Mouse (Mus musculus): ENCODE measurements around the gene Bola3.

DNA sequence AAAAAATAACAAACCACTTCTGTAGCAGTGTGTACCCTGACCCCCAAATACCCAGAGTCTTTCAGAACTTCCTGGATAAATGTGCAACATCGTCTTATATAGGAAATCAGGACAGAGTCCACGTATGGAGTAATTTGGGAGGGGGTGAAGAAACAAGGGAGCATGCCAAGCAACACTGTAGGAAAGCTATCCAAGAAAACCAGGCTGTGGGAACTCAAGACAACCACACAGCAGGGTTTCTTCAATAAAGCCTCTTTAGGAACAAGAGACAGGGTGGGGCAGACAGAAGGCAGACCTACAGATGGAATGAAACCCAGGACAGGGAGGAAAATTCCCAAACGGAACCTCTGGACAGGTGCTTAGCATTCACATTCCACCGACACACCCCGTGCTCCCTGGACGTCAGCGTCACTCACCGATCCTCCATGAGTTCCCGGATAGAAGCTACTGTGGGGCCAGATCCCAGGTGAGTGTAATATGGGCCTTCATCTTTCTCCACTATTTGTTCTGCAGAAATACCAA, 36.7 kb downstream of the Bola3 start:
- TF ChIP-seq CTCF (IDR thresholded peaks at IDR 0.05; ENCODE audit: control insufficient read depth, insufficient read depth, insufficient read length) (no peak), USF1 (IDR thresholded peaks at IDR 0.05; ENCODE audit: low read depth) (no peak), MAX (IDR thresholded peaks at IDR 0.05) (no peak), MYOG (IDR thresholded peaks at IDR 0.05; ENCODE audit: control insufficient read depth, extremely low read depth, insufficient read length) (no peak), MYOD1 (IDR thresholded peaks at IDR 0.05; ENCODE audit: control insufficient read depth, insufficient read length, low read depth) (no peak)
